Mouse (Mus musculus): ENCODE results near the gene Cadps2. TPM values are rescaled to one million over a fixed set of nuclear protein-coding genes. Genes with fewer than 3 reads are reported as not detected.

Cadps2 gene
- polyA plus RNA-seq, 1 experiment from 2014 or later = 3.4 TPM

DNA sequence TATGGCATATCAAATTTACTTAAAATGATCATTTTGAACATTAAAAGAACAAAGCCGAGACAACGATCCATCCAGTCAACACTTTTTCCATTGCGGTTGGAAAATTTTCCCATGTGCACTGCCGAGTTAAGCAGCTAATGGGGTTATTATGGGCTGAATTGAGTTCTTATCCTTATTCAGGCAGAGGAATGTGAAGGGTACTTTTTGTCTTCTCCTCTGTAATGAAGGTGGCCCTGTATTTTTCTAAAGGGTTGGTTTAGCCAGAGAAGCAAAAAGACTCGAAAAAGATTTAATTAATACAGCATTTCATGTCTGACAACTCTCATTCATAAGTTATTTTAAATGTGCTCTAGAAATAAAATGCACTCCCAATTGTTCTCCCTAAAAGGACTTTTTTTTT, 524.9 kb downstream of the Cadps2 start:
- WGBS = 79% methylated on average over 5 of the region's 5 CpGs
- no peak overlapping the region for H3K27ac ChIP-seq (ENCODE audit: low read length)
- H3K4me1 ChIP-seq (ENCODE audit: control insufficient read depth, insufficient read depth, low read length) = no peaks in the 10 kb centered on the region
- H3K4me2 ChIP-seq (ENCODE audit: low read depth, low read length) = no peak overlapping the region
- no peak for ATAC-seq (ENCODE audit: insufficient read depth, low FRiP score)
- H3K9ac ChIP-seq (ENCODE audit: low read length) = no peak overlapping the region
- H3K9me3 ChIP-seq (replicated peaks; ENCODE audit: control insufficient read depth, low read length) = no peaks in the 10 kb centered on the region
- H3K36me3 ChIP-seq (ENCODE audit: control insufficient read depth, insufficient read depth, low read length) = no peaks in the 10 kb centered on the region
- H3K4me3 ChIP-seq (replicated peaks; ENCODE audit: low read length) = no peak overlapping the region
- H3K27me3 ChIP-seq (ENCODE audit: control insufficient read depth, insufficient read depth, low read length) = no peaks in the 10 kb centered on the region

GRCm38 (mm10) chr6:23306046-23306445, 533.2 kb downstream of the Cadps2 start:
- no peaks in the 10 kb centered on the region for H3K4me1 ChIP-seq (ENCODE audit: control insufficient read depth, insufficient read depth, low read length)
- WGBS = 87% methylated on average over 6 of the region's 6 CpGs
- no peaks in the 10 kb centered on the region for H3K36me3 ChIP-seq (ENCODE audit: control insufficient read depth, insufficient read depth, low read length)
- no peak overlapping the region for H3K4me3 ChIP-seq (replicated peaks; ENCODE audit: low read length)
- no peaks in the 10 kb centered on the region for H3K9me3 ChIP-seq (replicated peaks; ENCODE audit: control insufficient read depth, low read length)
- no peak overlapping the region for H3K4me2 ChIP-seq (ENCODE audit: low read depth, low read length)
- no peaks in the 10 kb centered on the region for H3K27me3 ChIP-seq (ENCODE audit: control insufficient read depth, insufficient read depth, low read length)
- H3K9ac ChIP-seq (ENCODE audit: low read length) = no peak overlapping the region
- H3K27ac ChIP-seq (ENCODE audit: low read length) = no peak overlapping the region
- no peak for ATAC-seq (ENCODE audit: insufficient read depth, low FRiP score)

DNA sequence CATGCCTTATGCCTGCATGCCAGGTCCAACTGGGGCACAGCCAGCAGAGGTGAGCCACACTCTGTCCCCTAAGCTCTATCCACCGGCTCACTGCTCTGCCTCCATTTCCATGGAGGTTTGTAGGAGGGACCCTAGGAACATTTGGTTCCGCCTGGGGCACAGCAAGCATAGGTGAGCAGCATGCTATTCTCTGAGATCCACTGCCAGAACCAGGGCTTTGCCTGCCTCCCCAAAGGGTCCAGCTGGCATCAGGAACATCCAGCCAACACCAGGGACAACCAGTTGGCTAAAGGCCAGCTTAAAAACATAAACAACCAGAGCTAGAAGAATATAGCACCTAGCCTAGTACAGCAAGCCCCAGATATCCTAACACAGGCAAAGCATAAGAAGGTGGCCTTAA, 540.6 kb downstream of the Cadps2 start:
- no peaks in the 10 kb centered on the region for H3K36me3 ChIP-seq (ENCODE audit: control insufficient read depth, insufficient read depth, low read length)
- no peak overlapping the region for H3K4me3 ChIP-seq (replicated peaks; ENCODE audit: low read length)
- no peaks in the 10 kb centered on the region for H3K4me1 ChIP-seq (ENCODE audit: control insufficient read depth, insufficient read depth, low read length)
- H3K27me3 ChIP-seq (ENCODE audit: control insufficient read depth, insufficient read depth, low read length) = no peaks in the 10 kb centered on the region
- H3K9me3 ChIP-seq (replicated peaks; ENCODE audit: control insufficient read depth, low read length) = no peaks in the 10 kb centered on the region
- WGBS = 85% methylated on average over 2 of the region's 2 CpGs
- ATAC-seq (ENCODE audit: insufficient read depth, low FRiP score) = no peak
- H3K9ac ChIP-seq (ENCODE audit: low read length) = no peak overlapping the region
- H3K27ac ChIP-seq (ENCODE audit: low read length) = no peak overlapping the region
- H3K4me2 ChIP-seq (ENCODE audit: low read depth, low read length) = no peak overlapping the region

DNA sequence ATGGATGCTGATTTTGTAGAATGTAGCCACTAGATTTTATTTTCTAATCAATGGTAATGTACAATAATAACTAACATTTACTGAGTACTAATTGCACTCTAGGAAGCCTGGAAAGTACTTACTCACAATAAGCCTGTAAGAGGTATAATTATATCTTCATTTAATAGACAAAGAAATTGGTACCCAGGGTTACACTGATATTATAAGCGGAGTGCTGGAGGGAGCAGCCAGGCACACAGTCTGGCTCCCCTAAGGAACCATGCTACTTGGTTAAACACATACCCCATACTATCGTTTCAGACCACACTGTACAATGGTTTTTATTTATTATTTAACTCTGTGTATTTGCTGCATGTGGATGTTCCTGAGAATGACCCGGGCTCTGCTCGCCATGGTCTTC, 544.5 kb downstream of the Cadps2 start:
- H3K27ac ChIP-seq (ENCODE audit: low read length) = no peak overlapping the region
- no peaks in the 10 kb centered on the region for H3K4me1 ChIP-seq (ENCODE audit: control insufficient read depth, insufficient read depth, low read length)
- H3K9ac ChIP-seq (ENCODE audit: low read length) = no peak overlapping the region
- no peak overlapping the region for H3K4me2 ChIP-seq (ENCODE audit: low read depth, low read length)
- no peak for ATAC-seq (ENCODE audit: insufficient read depth, low FRiP score)
- no peaks in the 10 kb centered on the region for H3K36me3 ChIP-seq (ENCODE audit: control insufficient read depth, insufficient read depth, low read length)
- no peak overlapping the region for H3K4me3 ChIP-seq (replicated peaks; ENCODE audit: low read length)
- no peaks in the 10 kb centered on the region for H3K27me3 ChIP-seq (ENCODE audit: control insufficient read depth, insufficient read depth, low read length)
- H3K9me3 ChIP-seq (replicated peaks; ENCODE audit: control insufficient read depth, low read length) = no peaks in the 10 kb centered on the region
- 89% methylated on average over 4 of the region's 4 CpGs for WGBS

- ATAC-seq (ENCODE audit: insufficient read depth, low FRiP score) = no peak
- H3K4me2 ChIP-seq (ENCODE audit: low read depth, low read length) = no peak overlapping the region
- WGBS = 75% methylated on average over 4 of the region's 4 CpGs
- H3K9ac ChIP-seq (ENCODE audit: low read length) = no peak overlapping the region
- H3K27me3 ChIP-seq (ENCODE audit: control insufficient read depth, insufficient read depth, low read length) = no peaks in the 10 kb centered on the region
- H3K36me3 ChIP-seq (ENCODE audit: control insufficient read depth, insufficient read depth, low read length) = no peaks in the 10 kb centered on the region
- H3K4me1 ChIP-seq (ENCODE audit: control insufficient read depth, insufficient read depth, low read length) = no peaks in the 10 kb centered on the region
- H3K9me3 ChIP-seq (replicated peaks; ENCODE audit: control insufficient read depth, low read length) = no peaks in the 10 kb centered on the region
- H3K27ac ChIP-seq (ENCODE audit: low read length) = no peak overlapping the region
- no peak overlapping the region for H3K4me3 ChIP-seq (replicated peaks; ENCODE audit: low read length)
These were observed 550.5 kb downstream of the Cadps2 start for GRCm38 (mm10) chr6:23288752-23289151.

DNA sequence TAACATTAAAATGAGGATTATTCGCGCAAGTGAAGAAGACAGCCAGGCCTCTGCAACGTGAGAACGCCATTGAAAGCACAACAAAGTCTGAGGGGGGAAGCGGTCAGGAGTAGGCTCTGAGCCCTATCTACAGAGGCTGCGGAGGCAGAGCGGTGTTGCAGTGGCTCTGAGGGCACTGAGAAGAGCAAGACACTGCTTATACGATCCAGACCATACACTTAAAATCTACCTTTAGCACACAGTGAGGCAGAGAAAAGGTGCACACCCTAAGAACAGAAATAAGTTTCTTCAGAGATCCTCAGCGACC, 557.8 kb downstream of the Cadps2 start:
- Histone ChIP-seq H3K4me1 (ENCODE audit: control insufficient read depth, insufficient read depth, low read length) (no peaks in the 10 kb centered on the region), H3K4me3 (replicated peaks; ENCODE audit: low read length) (no peak overlapping the region), H3K9ac (ENCODE audit: low read length) (no peak overlapping the region), H3K27me3 (ENCODE audit: control insufficient read depth, insufficient read depth, low read length) (no peaks in the 10 kb centered on the region), H3K36me3 (ENCODE audit: control insufficient read depth, insufficient read depth, low read length) (no peaks in the 10 kb centered on the region), H3K4me2 (ENCODE audit: low read depth, low read length) (no peak overlapping the region), H3K27ac (ENCODE audit: low read length) (no peak overlapping the region), H3K9me3 (replicated peaks; ENCODE audit: control insufficient read depth, low read length) (no peaks in the 10 kb centered on the region)
- no peak for ATAC-seq (ENCODE audit: insufficient read depth, low FRiP score)
- 62% methylated on average over 9 of the region's 9 CpGs for WGBS

GRCm38 (mm10) chr6:23280811-23281513, 558.3 kb downstream of the Cadps2 start:
- Histone ChIP-seq H3K9ac (ENCODE audit: low read length) (no peak overlapping the region), H3K4me2 (ENCODE audit: low read depth, low read length) (no peak overlapping the region), H3K36me3 (ENCODE audit: control insufficient read depth, insufficient read depth, low read length) (no peaks in the 10 kb centered on the region), H3K27ac (ENCODE audit: low read length) (no peak overlapping the region), H3K9me3 (replicated peaks; ENCODE audit: control insufficient read depth, low read length) (no peaks in the 10 kb centered on the region), H3K27me3 (ENCODE audit: control insufficient read depth, insufficient read depth, low read length) (no peaks in the 10 kb centered on the region), H3K4me3 (replicated peaks; ENCODE audit: low read length) (no peak overlapping the region), H3K4me1 (ENCODE audit: control insufficient read depth, insufficient read depth, low read length) (no peaks in the 10 kb centered on the region)
- 57% methylated on average over 15 of the region's 15 CpGs for WGBS
- no peak for ATAC-seq (ENCODE audit: insufficient read depth, low FRiP score)

DNA sequence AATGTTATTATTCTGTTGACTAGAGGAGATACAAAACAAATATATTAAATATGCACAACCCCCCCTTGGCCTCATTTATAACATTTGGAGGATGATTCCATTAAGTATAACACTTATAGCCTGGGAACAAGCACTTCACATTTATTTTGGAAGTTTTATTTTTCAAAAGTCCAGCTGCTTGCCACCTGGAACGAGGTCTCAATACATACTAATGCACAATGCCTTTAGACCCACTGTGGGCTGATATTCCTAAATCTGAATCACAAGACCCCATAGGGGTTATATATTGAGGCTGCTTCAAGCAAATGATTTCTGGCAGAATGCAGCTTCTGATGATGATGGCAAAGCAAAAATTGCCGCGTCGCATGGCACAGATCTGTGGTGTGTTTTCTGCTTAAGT, 565.7 kb downstream of the Cadps2 start:
- no peak for ATAC-seq (ENCODE audit: insufficient read depth, low FRiP score)
- Histone ChIP-seq H3K4me1 (ENCODE audit: control insufficient read depth, insufficient read depth, low read length) (no peaks in the 10 kb centered on the region), H3K4me3 (replicated peaks; ENCODE audit: low read length) (no peak overlapping the region), H3K27ac (ENCODE audit: low read length) (no peak overlapping the region), H3K27me3 (ENCODE audit: control insufficient read depth, insufficient read depth, low read length) (no peaks in the 10 kb centered on the region), H3K9ac (ENCODE audit: low read length) (no peak overlapping the region), H3K4me2 (ENCODE audit: low read depth, low read length) (no peak overlapping the region), H3K36me3 (ENCODE audit: control insufficient read depth, insufficient read depth, low read length) (no peaks in the 10 kb centered on the region), H3K9me3 (replicated peaks; ENCODE audit: control insufficient read depth, low read length) (no peaks in the 10 kb centered on the region)
- 71% methylated on average over 4 of the region's 4 CpGs for WGBS

DNA sequence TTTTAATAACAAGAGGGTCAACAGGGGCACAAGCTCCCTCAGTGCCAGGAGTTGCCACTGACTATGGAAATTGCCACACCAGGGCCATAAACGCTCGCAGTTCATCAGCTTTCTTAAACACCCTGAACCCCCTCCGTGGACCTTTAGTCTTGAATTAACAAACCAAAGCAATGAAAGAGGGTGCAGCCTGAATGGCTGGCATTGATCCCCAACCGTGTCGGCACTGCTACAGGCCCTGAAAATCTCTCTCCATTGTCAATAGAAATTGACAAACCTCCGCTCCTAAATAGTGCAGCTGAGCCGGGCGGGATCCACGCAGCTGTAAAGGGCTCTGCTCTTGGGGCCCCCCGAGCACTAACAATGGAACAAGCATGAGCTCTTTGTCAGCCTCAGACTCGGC, 566.2 kb downstream of the Cadps2 start:
- WGBS = 9% methylated on average over 11 of the region's 11 CpGs
- no peak overlapping the region for H3K4me2 ChIP-seq (ENCODE audit: low read depth, low read length)
- no peaks in the 10 kb centered on the region for H3K27me3 ChIP-seq (ENCODE audit: control insufficient read depth, insufficient read depth, low read length)
- ATAC-seq (ENCODE audit: insufficient read depth, low FRiP score) = no peak
- no peak overlapping the region for H3K9ac ChIP-seq (ENCODE audit: low read length)
- no peak overlapping the region for H3K4me3 ChIP-seq (replicated peaks; ENCODE audit: low read length)
- no peak overlapping the region for H3K27ac ChIP-seq (ENCODE audit: low read length)
- H3K9me3 ChIP-seq (replicated peaks; ENCODE audit: control insufficient read depth, low read length) = no peaks in the 10 kb centered on the region
- H3K4me1 ChIP-seq (ENCODE audit: control insufficient read depth, insufficient read depth, low read length) = no peaks in the 10 kb centered on the region
- H3K36me3 ChIP-seq (ENCODE audit: control insufficient read depth, insufficient read depth, low read length) = no peaks in the 10 kb centered on the region

DNA sequence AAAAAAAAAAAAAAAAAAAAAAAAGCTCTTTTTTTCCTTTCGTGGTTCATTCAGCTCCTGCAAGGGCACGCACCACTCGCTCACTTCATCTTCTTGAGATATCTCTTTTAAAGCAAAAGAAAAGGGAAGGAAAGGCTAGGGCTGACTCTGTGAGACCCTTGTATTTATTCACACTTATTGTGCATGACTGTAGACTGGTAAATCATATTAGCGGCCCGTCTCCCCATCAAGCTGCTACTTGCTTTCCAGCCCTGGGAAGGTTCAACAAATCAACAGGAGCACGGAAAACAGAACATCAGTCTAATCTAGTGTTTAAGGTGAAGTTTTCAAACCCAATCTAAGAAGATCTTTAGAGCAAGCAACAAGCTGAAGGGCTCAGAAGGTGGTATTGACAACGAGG, 566.7 kb downstream of the Cadps2 start:
- no peaks in the 10 kb centered on the region for H3K27me3 ChIP-seq (ENCODE audit: control insufficient read depth, insufficient read depth, low read length)
- no peaks in the 10 kb centered on the region for H3K36me3 ChIP-seq (ENCODE audit: control insufficient read depth, insufficient read depth, low read length)

More for the DNA sequence above, 566.7 kb downstream of the Cadps2 start:
- Histone ChIP-seq H3K9me3 (replicated peaks; ENCODE audit: control insufficient read depth, low read length) (no peaks in the 10 kb centered on the region), H3K4me2 (ENCODE audit: low read depth, low read length) (no peak overlapping the region), H3K27ac (ENCODE audit: low read length) (no peak overlapping the region), H3K4me1 (ENCODE audit: control insufficient read depth, insufficient read depth, low read length) (no peaks in the 10 kb centered on the region), H3K9ac (ENCODE audit: low read length) (no peak overlapping the region), H3K4me3 (replicated peaks; ENCODE audit: low read length) (no peak overlapping the region)
- 35% methylated on average over 7 of the region's 7 CpGs for WGBS
- ATAC-seq (ENCODE audit: insufficient read depth, low FRiP score) = no peak

Measured in stomach, embryonic 16.5 days (tissue).